Mouse (Mus musculus): ENCODE measurements at regions not wholly inside any gene's neighbourhood (a gene's known extent, or its start where the extent isn't known, plus 50 kb on each side); places are given as distances from the start of the nearest gene placed in this dataset.

- DNase-seq (ENCODE audit: low spot score in 2 of 2), result peak; percentile 27 to 46
Measured at GRCm38 (mm10) chr1:88575917-88576669, 66.2 kb upstream of the Glrp1 start.

GRCm38 (mm10) chr1:88575291-88575690 is 65.4 kb upstream of the Glrp1 start:
- no peak for DNase-seq (ENCODE audit: low spot score in 2 of 2)

- no peak for DNase-seq (ENCODE audit: low spot score in 2 of 2)
Measured at GRCm38 (mm10) chr1:88572161-88572560, 62.3 kb upstream of the Glrp1 start.

DNA sequence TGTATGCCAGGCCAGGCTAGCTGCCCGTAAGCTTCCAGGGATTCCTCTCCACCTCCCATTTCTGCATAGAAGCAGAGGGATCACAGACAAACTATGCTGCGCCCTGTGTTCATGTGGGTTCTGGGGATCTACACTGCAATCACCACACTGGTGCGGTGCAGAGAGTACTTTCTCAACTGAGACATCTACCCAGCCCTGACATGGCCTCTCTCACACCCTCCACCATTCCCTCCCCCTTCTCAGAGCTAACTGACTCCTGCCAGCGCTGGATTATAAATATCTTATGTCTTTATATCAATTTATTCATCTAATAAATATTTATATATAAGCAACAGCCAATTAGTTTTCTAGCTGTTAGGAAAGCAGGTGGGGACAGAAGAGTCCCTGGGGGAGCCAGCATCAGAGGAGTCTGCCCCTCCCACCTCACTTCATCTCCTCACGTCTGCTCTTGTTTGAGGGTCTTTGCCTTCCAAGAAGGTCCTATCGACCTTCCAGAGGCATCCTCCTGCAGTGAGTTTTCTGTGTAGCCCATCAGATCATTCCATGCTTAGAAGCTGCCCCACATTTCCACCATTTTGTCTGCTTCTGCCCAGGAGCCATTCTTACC is 58.7 kb upstream of the Glrp1 start:
- DNase-seq (ENCODE audit: low spot score in 2 of 2), result no peak

- peak in 1 of 2 experiments; percentile 27 for DNase-seq (ENCODE audit: low spot score in 2 of 2)
Measured at GRCm38 (mm10) chr1:88567198-88567597, 57.3 kb upstream of the Glrp1 start.

DNA sequence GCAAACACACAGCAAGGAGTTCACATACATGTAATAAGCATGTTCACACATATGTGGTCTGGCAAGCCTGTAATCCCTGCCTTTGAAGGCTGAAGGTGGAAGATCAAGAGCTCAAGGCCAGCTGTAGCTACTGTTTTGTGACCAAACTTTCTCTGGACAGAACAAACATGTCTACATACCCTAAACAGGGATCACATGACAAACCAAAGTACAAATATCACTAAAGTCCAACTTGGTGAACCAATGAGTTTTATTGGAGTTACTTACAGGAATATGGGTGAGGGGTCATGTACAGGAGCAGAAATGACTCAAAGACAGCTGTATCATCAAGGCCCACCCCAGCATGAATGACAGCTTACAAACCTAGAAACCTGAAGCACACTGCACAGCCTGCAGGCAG is 56.6 kb upstream of the Glrp1 start:
- DNase-seq (ENCODE audit: low spot score in 2 of 2), result no peak

DNA sequence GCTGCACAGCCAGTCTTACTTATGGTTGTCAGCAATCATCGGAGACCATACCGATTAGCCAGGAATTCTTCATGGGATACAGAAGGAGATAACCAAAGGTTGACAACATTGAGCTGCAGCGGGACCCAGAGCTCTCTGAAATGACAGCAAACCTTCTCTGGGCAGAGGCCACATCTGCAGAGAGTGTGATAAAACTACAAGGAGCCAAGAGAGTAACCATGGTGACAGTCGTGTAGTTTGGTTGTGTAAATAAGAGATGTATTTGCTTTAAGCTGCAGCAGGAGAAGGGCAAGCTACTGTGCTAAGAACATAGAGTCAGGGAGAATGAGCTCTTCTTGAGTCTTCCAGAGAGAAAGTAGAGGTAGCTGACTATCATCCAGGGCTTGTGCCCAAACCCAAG is 55.0 kb upstream of the Glrp1 start:
- DNase-seq (ENCODE audit: low spot score in 2 of 2), result no peak

DNA sequence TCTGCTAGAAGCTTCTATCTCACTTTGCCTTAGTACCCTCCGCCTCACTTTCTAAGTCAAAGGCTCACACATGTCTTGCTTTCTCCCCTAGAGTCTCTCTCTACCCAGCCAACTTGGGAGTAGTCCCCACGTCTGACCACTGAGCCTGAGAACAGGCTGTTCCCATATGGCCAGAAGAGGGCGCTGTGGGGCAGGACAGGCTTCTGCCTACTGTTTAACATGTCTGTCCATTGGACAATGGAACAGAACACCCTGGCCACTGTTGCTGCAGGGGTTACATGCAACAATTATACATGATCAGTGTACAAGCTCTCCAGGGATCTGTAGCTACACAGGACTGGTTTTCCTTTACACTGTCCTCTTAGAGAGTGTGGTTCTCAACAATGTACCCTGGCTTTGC is 52.5 kb upstream of the Glrp1 start:
- peak; percentile 73 to 81 for DNase-seq (ENCODE audit: low spot score in 2 of 2)

DNA sequence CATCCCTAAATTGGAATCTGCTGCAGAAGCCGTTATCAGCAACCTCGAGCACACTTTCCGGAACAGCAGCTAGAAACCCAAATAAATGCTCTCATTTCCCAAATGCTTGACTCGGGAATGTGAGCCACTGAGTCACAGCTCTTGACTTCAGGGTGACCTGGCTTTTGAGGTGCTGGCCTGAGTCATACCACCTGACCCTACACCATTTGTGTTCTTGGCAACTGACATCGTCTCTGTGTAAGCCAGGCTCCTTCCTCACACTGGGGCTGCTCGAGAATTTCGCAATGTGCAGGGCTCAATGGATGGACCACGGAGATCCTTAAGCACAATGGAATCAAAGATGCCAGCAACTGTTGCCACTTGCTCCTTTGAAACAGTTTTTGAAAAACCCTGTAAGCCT is 50.9 kb upstream of the Glrp1 start:
- DNase-seq (ENCODE audit: low spot score in 2 of 2), result no peak

All from spleen, postnatal 36 days (tissue).